Mouse (Mus musculus): ENCODE data around the gene Shisal1.

DNA sequence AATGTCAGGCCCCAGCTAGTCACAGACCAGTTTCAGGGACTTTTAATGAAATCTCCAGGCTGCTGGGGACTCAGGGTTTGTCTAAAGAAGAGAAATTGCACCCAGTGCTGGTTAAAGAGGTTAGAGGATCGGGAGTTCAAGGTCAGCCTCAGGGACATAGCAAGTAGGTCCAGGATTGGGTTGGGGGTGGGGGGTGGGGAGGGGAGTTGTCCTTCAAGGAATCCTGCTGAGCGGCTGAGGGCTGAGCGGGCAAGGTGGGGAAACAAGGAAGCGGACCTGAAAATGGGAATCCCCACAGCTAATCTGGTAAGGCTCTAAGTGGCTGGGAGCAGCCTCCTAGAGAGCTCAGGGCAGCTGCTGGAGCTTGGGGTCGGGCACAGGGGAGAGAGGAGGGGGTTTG lies 20.9 kb upstream of the Shisal1 start:
- TF ChIP-seq GATA1 (IDR thresholded peaks at IDR 0.05; ENCODE audit: borderline replicate concordance, low read length) (no peak), FLI1 (IDR thresholded peaks at IDR 0.05; ENCODE audit: low read length) (no peak)

Measured in megakaryocyte, embryonic 14.5 days (primary cell).